Mouse (Mus musculus) CH12.LX (cell line): Measurements from ENCODE around the gene Paxip1. TPM values are rescaled to one million over a fixed set of nuclear protein-coding genes. Genes with fewer than 3 reads are reported as not detected.

Source experiments
- DNase-seq: peaks from one replicate; pipeline ENCODE4 v3.0.0-alpha.2; 2013; ENCODE audit errors: extremely low read depth
- H3K27ac ChIP-seq: 2 replicates; pipeline ENCODE4 v1.5.1; 2012; ENCODE audit warnings: low read depth, mild to moderate bottlenecking, control low read depth, moderate library complexity; ENCODE audit not compliant: insufficient read depth
- H3K27me3 ChIP-seq: replicated peaks from 2 replicates; pipeline ENCODE3; 2012; ENCODE audit warnings: inconsistent platforms
- H3K36me3 ChIP-seq, 2 experiments: replicated peaks in 1 of 2; 2 replicates each; pipeline versions ENCODE3 to v1.6.1; 2012; ENCODE audit warnings: inconsistent platforms in 1 of 2, low read length in 1 of 2, mild to moderate bottlenecking in 1 of 2, mixed read lengths in 1 of 2, moderate library complexity in 1 of 2; ENCODE audit not compliant: control insufficient read depth in 1 of 2, insufficient read depth in 1 of 2
- H3K4me1 ChIP-seq, 2 experiments: 2 replicates each; pipeline ENCODE4 v1.6.1; 2012; ENCODE audit warnings: inconsistent platforms in 1 of 2, moderate library complexity in 1 of 2; ENCODE audit not compliant: insufficient read depth in 2 of 2, control insufficient read depth in 1 of 2
- H3K4me2 ChIP-seq: 2 replicates; pipeline ENCODE4 v1.6.1; 2012; ENCODE audit warnings: low read depth, mild to moderate bottlenecking, control low read depth; ENCODE audit not compliant: poor library complexity, insufficient read depth, severe bottlenecking
- H3K4me3 ChIP-seq, 3 experiments: fragments of 150-350 bp in 1 of 3; sonication (generic) in 1 of 3; replicated peaks in 1 of 3; 2 replicates each; pipeline versions ENCODE3 to v1.5.1; 2011 to 2012; ENCODE audit warnings: low read depth in 2 of 3, low read length in 2 of 3, mild to moderate bottlenecking in 2 of 3, moderate library complexity in 2 of 3, control low read depth in 1 of 3, improper control_type of control experiment in 1 of 3, inconsistent platforms in 1 of 3, mixed read lengths in 1 of 3; ENCODE audit not compliant: poor library complexity in 1 of 3
- H3K79me2 ChIP-seq: replicated peaks from 2 replicates; pipeline ENCODE4 v1.6.1; 2012; ENCODE audit warnings: mild to moderate bottlenecking, moderate library complexity; ENCODE audit not compliant: control insufficient read depth, poor library complexity, insufficient read depth, severe bottlenecking; ENCODE audit errors: extremely low read depth
- H3K9ac ChIP-seq: 2 replicates; pipeline ENCODE4 v1.6.1; 2012; ENCODE audit warnings: low read depth, mild to moderate bottlenecking, control low read depth, moderate library complexity; ENCODE audit not compliant: insufficient read depth
- H3K9me3 ChIP-seq: replicated peaks from 2 replicates; pipeline ENCODE3; 2012; ENCODE audit warnings: low read length, inconsistent platforms, mixed read lengths
- CTCF ChIP-seq, 2 experiments: IDR thresholded peaks in 1 of 2; conservative IDR thresholded peaks in 1 of 2; 2 replicates each; pipeline ENCODE4 v1.5.1; 2011 to 2012; ENCODE audit warnings: low read depth in 2 of 2, low read length in 2 of 2, improper control_type of control experiment in 1 of 2, inconsistent platforms in 1 of 2, mild to moderate bottlenecking in 1 of 2, moderate library complexity in 1 of 2
- ETS1 ChIP-seq: conservative IDR thresholded peaks from 2 replicates; pipeline ENCODE4 v1.6.1; 2012; ENCODE audit warnings: low read depth, mild to moderate bottlenecking, inconsistent platforms, low read length, improper control_type of control experiment, moderate library complexity
- HCFC1 ChIP-seq: IDR thresholded peaks from 2 replicates; pipeline ENCODE4 v1.6.1; 2012; ENCODE audit warnings: low read depth, mild to moderate bottlenecking, inconsistent platforms, low read length, improper control_type of control experiment
- JUN ChIP-seq: IDR thresholded peaks from 2 replicates; pipeline ENCODE4 v1.6.1; 2011; ENCODE audit warnings: low read depth, mild to moderate bottlenecking, low read length, improper control_type of control experiment, moderate library complexity; ENCODE audit not compliant: insufficient read depth
- MAX ChIP-seq: IDR thresholded peaks from 2 replicates; pipeline ENCODE4 v1.6.1; 2011; ENCODE audit warnings: low read length, improper control_type of control experiment
- MEF2A ChIP-seq: IDR thresholded peaks from 2 replicates; pipeline ENCODE4 v1.6.1; 2014; ENCODE audit warnings: low read depth, mild to moderate bottlenecking, inconsistent platforms, low read length, improper control_type of control experiment, borderline replicate concordance
- MYC ChIP-seq: IDR thresholded peaks from 2 replicates; pipeline ENCODE4 v1.6.1; 2011; ENCODE audit warnings: low read depth, mild to moderate bottlenecking, improper control_type of control experiment, low read length
- NRF1 ChIP-seq: IDR thresholded peaks from 2 replicates; pipeline ENCODE4 v1.6.1; 2014; ENCODE audit warnings: low read depth, mild to moderate bottlenecking, inconsistent platforms, low read length, improper control_type of control experiment, moderate library complexity
- RCOR1 ChIP-seq: conservative IDR thresholded peaks from 2 replicates; pipeline ENCODE4 v1.6.1; 2012; ENCODE audit warnings: low read depth, mild to moderate bottlenecking, inconsistent platforms, low read length, improper control_type of control experiment
- SIN3A ChIP-seq: IDR thresholded peaks from 2 replicates; pipeline ENCODE4 v1.6.1; 2012; ENCODE audit warnings: low read length, improper control_type of control experiment, inconsistent platforms
- TCF12 ChIP-seq: IDR thresholded peaks from 2 replicates; pipeline ENCODE4 v1.6.1; 2014; ENCODE audit warnings: low read depth, mild to moderate bottlenecking, inconsistent platforms, low read length, improper control_type of control experiment
- UBTF ChIP-seq: IDR thresholded peaks from 2 replicates; pipeline ENCODE4 v1.6.1; 2012; ENCODE audit warnings: low read depth, mild to moderate bottlenecking, inconsistent platforms, low read length, improper control_type of control experiment, moderate library complexity
- USF1 ChIP-seq: IDR thresholded peaks from 2 replicates; pipeline ENCODE4 v1.6.1; 2014; ENCODE audit warnings: low read depth, mild to moderate bottlenecking, inconsistent platforms, low read length, improper control_type of control experiment
- USF2 ChIP-seq: conservative IDR thresholded peaks from 2 replicates; pipeline ENCODE4 v1.6.1; 2011; ENCODE audit warnings: low read depth, low read length, improper control_type of control experiment
- ZKSCAN1 ChIP-seq: IDR thresholded peaks from 2 replicates; pipeline ENCODE4 v1.6.1; 2012; ENCODE audit warnings: low read depth, inconsistent platforms, low read length, improper control_type of control experiment, borderline replicate concordance
- ZMIZ1 ChIP-seq: IDR thresholded peaks from 2 replicates; pipeline ENCODE4 v1.6.1; 2012; ENCODE audit warnings: low read depth, mild to moderate bottlenecking, inconsistent platforms, low read length, improper control_type of control experiment
- dilution Hi-C: fragments of 300-500 bp; cut with MboI; formaldehyde crosslinking; loops from 2 replicates; pipeline ENCODE4 v1.14.3; 2020; ENCODE audit warnings: low sequenced_read_pairs; ENCODE audit not compliant: extremely low pct_unique_long_range_greater_than_20kb, extremely low pct_ligation_motif_present
- in situ Hi-C: fragments of 300-500 bp; cut with MboI; formaldehyde crosslinking; loops from 3 replicates; pipeline ENCODE4 v1.14.3; 2019; ENCODE audit warnings: low sequenced_read_pairs, low pct_ligation_motif_present, low pct_unique_long_range_greater_than_20kb, mixed read lengths
- polyA plus RNA-seq: library from polyadenylated mRNA; unstranded; fragments of >175 nt; gene quantifications from 2 replicates; pipeline ENCODE4 v1.2.1, GENCODE M21; 2012; ENCODE audit warnings: low read depth; ENCODE audit not compliant: insufficient read length
- total RNA-seq, 2 experiments: library from RNA; depleted of rRNA; stranded (reverse); fragments of 300-350 nt in 1 of 2; fragments of >200 nt in 1 of 2; gene quantifications; 2 replicates each; pipeline ENCODE4 v1.2.3; 2012 to 2014

Paxip1 gene
- total and polyA plus RNA-seq, 3 experiments, result 30.3 to 55.4 (median 30.3) TPM

DNA sequence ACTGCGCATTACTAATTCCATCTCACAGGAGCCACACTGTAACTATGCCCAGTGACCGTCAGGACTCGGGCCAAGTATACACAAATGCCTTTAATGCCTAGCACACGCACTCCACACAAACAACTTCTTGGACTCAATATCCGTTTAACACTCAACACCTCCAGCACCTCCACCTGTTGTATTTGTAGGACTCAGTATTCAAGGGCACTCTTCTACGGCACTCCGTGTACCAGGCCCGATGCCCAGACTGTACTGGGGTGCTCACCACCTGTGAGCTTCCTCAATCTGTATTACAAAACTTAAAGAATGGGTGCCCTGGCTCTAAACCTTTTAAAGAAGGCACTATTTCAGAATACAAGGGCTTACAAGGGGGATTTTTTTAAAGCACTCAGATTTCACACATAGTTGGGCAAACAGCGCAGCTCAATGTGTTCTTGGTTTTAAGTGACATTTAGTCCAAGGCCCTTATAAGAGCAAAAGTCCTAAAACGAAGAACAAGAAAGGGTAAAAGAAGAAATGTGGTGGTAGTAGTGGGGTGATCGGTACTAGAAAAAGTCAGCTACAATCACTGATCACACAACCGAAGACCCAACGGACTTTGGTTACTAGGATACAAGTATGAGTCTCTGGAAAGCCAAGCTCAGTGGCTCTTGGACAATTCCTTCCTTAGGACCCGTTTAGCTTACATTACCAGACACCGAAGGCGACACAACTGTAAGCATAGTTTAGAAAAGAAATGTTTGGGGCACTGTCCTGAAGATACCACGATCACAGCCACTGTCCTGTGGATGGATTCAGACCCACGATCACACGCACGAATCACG, 1.2 kb downstream of the Paxip1 start:
- Histone ChIP-seq H3K4me3 (peak overlapping the region; percentile 81 to 93 (median 87)), H3K36me3 (peaks cover 24 to 46% of the 10 kb centered on the region in 2 experiments), H3K79me2 (peaks cover 26% of the 10 kb centered on the region)
- TF ChIP-seq USF2 (no peak), MEF2A (no peak), NRF1 (no peak), JUN (no peak), MYC (no peak), TCF12 (no peak), ZMIZ1 (no peak)
- TF ChIP-seq, all 38 proteins: peak for 0
- in situ Hi-C loops (no loop called here), dilution Hi-C loops (no loop called here)
- H3K27ac ChIP-seq, result peak overlapping the region; percentile 2; the same call in 1 of the 2 replicates
- peaks cover 6% of the 10 kb centered on the region for H3K9me3 ChIP-seq
- peaks cover 8 to 28% of the 10 kb centered on the region in 2 experiments for H3K4me1 ChIP-seq
- peak overlapping the region; percentile 86 for H3K4me2 ChIP-seq
- H3K27me3 ChIP-seq, result no peaks in the 10 kb centered on the region
- DNase-seq, result no peak
- H3K9ac ChIP-seq, result peak overlapping the region; percentile 79

DNA sequence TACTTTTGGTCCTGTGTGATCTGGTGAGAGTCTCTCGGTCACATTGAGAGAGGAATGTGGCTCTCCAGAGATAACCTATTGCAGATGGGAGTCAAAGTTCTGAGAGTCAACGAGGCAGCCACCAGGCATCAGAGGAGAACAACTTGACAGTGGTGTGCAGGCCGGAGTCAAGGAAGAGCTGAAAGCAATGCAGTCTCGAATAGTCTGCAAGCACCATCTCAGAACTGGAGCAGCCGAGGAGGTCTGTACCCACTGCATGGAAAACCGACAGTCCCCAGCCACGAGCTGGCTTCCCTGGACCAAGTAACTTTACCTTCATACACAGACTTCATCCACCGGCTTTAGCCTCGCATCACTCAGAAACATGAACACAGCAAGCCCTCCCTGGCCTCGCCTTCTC, 1.9 kb downstream of the Paxip1 start:
- peak overlapping the region; percentile 81 to 93 (median 87) for H3K4me3 ChIP-seq
- peaks cover 31 to 53% of the 10 kb centered on the region in 2 experiments for H3K36me3 ChIP-seq

More for the DNA sequence above, 1.9 kb downstream of the Paxip1 start:
- peaks cover 8 to 28% of the 10 kb centered on the region in 2 experiments for H3K4me1 ChIP-seq
- peaks cover 26% of the 10 kb centered on the region for H3K79me2 ChIP-seq
- H3K9ac ChIP-seq, result peak overlapping the region; percentile 79; the same call in 1 of the 2 replicates
- no peak for TF ChIP-seq USF2
- TF ChIP-seq HCFC1, result no peak
- no peak for TF ChIP-seq MAX
- no peak for TF ChIP-seq UBTF
- TF ChIP-seq USF1, result no peak
- TF ChIP-seq SIN3A, result no peak
- TF ChIP-seq RCOR1, result no peak
- no peak for TF ChIP-seq ZMIZ1
- no peak for TF ChIP-seq CTCF (conservative IDR thresholded peaks at IDR 0.05 in 1 of 2, IDR thresholded peaks at IDR 0.05 in 1 of 2; ENCODE audit: low read depth in 2 of 2, low read length in 2 of 2)
- TF ChIP-seq ZKSCAN1, result no peak
- TF ChIP-seq ETS1, result no peak
- TF ChIP-seq TCF12, result no peak
- TF ChIP-seq, all 38 proteins: peak for 0
- dilution Hi-C loops (no loop called here), in situ Hi-C loops (no loop called here)
- Histone ChIP-seq H3K9me3 (peaks cover 6% of the 10 kb centered on the region), H3K27ac (no peak overlapping the region), H3K27me3 (no peaks in the 10 kb centered on the region), H3K4me2 (peak overlapping the region; percentile 86; the same call in 1 of the 2 replicates)
- no peak for DNase-seq
